Mouse (Mus musculus) cerebellum, postnatal 4 days (tissue): ENCODE measurements around the gene Ankrd28.

Experiments
- DNase-seq, 2 experiments: peaks; one replicate each; pipeline ENCODE4 v3.0.0; 2022; ENCODE audit warnings: low spot score in 2 of 2, mixed read lengths in 1 of 2

Gene Ankrd28

GRCm38 (mm10) chr14:31666931-31667705 lies 163.3 kb downstream of the Ankrd28 start:
- no peak for DNase-seq

GRCm38 (mm10) chr14:31665566-31665940 lies 164.9 kb downstream of the Ankrd28 start:
- no peak for DNase-seq

- no peak for DNase-seq
These were observed 165.4 kb downstream of the Ankrd28 start for GRCm38 (mm10) chr14:31664903-31665565.

- DNase-seq: no peak
These were observed 166.2 kb downstream of the Ankrd28 start for GRCm38 (mm10) chr14:31664100-31664902.

- DNase-seq: no peak
These were observed 166.9 kb downstream of the Ankrd28 start for GRCm38 (mm10) chr14:31663376-31664099.

GRCm38 (mm10) chr14:31662555-31663211 lies 167.8 kb downstream of the Ankrd28 start:
- peak in 1 of 2 experiments; percentile 43 for DNase-seq

- peak; percentile 62 to 76 for DNase-seq
These were observed 168.5 kb downstream of the Ankrd28 start for GRCm38 (mm10) chr14:31661671-31662554.

- DNase-seq: no peak
These were observed 169.9 kb downstream of the Ankrd28 start for GRCm38 (mm10) chr14:31660312-31661093.

- no peak for DNase-seq
These were observed 170.8 kb downstream of the Ankrd28 start for GRCm38 (mm10) chr14:31659501-31660181.

- DNase-seq: peak in 1 of 2 experiments; percentile 54
These were observed 172.2 kb downstream of the Ankrd28 start for GRCm38 (mm10) chr14:31658126-31658680.

- DNase-seq: peak; percentile 68 to 81
These were observed 173.4 kb downstream of the Ankrd28 start for GRCm38 (mm10) chr14:31656857-31657645.

- DNase-seq: no peak
These were observed 174.1 kb downstream of the Ankrd28 start for GRCm38 (mm10) chr14:31656386-31656785.

- no peak for DNase-seq
These were observed 175.0 kb downstream of the Ankrd28 start for GRCm38 (mm10) chr14:31655406-31655805.

- no peak for DNase-seq
These were observed 175.6 kb downstream of the Ankrd28 start for GRCm38 (mm10) chr14:31654816-31655215.

- no peak for DNase-seq
These were observed 177.2 kb downstream of the Ankrd28 start for GRCm38 (mm10) chr14:31653101-31653875.

- DNase-seq: no peak
These were observed 177.8 kb downstream of the Ankrd28 start for GRCm38 (mm10) chr14:31652624-31653023.

GRCm38 (mm10) chr14:31652106-31652505 lies 178.3 kb downstream of the Ankrd28 start:
- DNase-seq: no peak
